Mouse (Mus musculus) gastrocnemius, postnatal 14 days (tissue): ENCODE measurements around the gene Pak6. TPM values are rescaled to one million over a fixed set of nuclear protein-coding genes. Genes with fewer than 3 reads are reported as not detected.

ENCODE experiments used
- DNase-seq: peaks from one replicate; pipeline ENCODE4 v3.0.0; 2021; ENCODE audit warnings: mixed read lengths
- intact Hi-C: fragments of 180-260 bp; cut with DNase I; formaldehyde crosslinking; loops from one replicate; pipeline ENCODE4 v1.15.1; 2025; ENCODE audit warnings: low total_unique reads
- total RNA-seq, 2 experiments: library from RNA; stranded (reverse); gene quantifications; 2 replicates each; pipeline ENCODE4 v1.2.3; 2021

Gene Pak6
- total RNA-seq, 2 experiments from 2014 or later, result 0.07 to 0.14 TPM

GRCm38 (mm10) chr2:118714230-118714629 is 51.1 kb downstream of the Pak6 start:
- intact Hi-C loops, result no loop called here
- no peak for DNase-seq

GRCm38 (mm10) chr2:118716677-118717076 is 53.6 kb downstream of the Pak6 start:
- DNase-seq, result no peak
- intact Hi-C loops, result no loop called here

DNA sequence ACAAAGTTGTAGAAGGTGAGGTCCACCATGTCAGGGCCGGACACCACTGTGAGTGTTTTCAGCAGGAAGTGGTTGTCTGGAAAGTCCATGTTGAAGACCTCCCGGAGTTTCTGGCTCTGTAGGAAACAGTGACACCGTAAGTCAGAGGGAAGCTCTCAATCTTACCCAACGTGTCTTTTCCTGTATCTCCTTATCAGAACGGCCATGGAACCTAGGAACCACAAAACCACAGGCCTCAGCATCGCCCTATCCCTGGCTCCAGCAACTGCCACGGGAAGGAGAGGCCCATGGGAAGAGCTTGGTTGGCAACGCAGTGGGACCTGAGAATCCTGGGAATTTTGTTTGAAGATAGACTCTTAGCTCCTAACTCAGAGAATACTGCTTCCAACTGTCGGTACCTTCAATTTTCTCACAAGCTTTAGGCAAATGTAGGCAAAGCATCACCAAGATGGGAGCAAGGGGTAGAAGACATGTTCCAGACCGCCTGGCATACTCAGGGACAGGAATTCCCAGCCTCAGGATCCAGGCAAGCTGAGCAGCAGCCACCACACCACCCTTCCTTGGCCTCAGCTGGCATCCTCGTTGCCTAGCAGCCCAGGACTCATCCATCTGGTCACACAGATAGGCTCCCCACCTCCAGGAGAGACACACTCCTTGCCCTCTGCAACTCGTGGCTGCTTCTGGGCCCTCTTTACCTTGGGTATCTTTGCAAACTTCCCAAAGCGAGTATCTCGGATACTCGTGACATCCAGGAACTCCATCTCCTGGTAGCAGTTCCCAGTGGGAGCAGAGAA is 60.8 kb downstream of the Pak6 start:
- intact Hi-C loops, result no loop called here

GRCm38 (mm10) chr2:118725511-118725910 is 62.4 kb downstream of the Pak6 start:
- intact Hi-C loops, result no loop called here
- DNase-seq, result no peak

More for the DNA sequence above, 60.8 kb downstream of the Pak6 start:
- DNase-seq, result no peak

- intact Hi-C loops, result no loop called here
- no peak for DNase-seq
These were observed 63.8 kb downstream of the Pak6 start for GRCm38 (mm10) chr2:118726873-118727272.

DNA sequence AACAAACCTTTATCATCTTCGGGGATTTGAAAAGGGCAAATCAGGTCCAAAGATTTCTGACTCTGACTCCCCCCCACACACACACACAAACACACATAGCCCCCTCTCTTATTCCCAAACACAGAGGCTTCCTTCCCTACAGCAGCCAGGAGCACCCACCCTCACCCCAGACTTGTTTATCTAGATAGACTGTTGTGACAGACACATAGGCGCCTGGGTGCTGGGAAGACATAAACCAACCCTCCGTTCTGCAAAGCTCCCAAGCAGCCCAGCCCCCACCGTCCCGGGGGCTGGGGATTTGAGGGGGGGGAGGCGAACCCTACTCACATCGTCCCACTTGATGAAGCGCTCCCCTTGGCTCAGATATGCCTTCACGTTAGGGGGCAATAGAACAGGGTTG is 64.8 kb downstream of the Pak6 start:
- no peak for DNase-seq
- intact Hi-C loops, result no loop called here

DNA sequence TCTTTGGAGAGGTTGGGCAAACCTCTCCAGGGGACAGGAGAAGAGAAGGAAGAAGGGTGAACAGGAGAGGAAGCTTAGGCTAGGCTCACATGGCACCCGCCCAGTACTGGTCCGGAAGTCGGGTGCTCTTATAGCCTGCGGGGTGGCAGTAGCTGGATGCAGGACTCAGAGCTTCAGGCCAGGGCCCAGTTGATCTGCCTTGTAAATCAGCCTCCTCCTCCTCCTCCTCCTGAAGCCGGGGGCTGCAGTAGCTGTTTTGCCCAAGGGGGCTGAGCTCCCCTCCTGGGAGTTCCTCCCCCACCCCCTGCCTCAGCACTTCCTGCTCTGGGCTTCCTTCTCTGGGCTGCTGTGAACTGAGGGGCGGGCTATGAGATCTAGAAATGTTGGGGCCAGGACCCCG is 65.2 kb downstream of the Pak6 start, which contains the start of gene Plcb2:
TSS of gene Plcb2 (minus strand) at position 102 of the 400 bp plus-strand sequence.
- no peak for DNase-seq
- intact Hi-C loops, result no loop called here

GRCm38 (mm10) chr2:118729194-118729593 is 66.1 kb downstream of the Pak6 start:
- intact Hi-C loops, result no loop called here

DNA sequence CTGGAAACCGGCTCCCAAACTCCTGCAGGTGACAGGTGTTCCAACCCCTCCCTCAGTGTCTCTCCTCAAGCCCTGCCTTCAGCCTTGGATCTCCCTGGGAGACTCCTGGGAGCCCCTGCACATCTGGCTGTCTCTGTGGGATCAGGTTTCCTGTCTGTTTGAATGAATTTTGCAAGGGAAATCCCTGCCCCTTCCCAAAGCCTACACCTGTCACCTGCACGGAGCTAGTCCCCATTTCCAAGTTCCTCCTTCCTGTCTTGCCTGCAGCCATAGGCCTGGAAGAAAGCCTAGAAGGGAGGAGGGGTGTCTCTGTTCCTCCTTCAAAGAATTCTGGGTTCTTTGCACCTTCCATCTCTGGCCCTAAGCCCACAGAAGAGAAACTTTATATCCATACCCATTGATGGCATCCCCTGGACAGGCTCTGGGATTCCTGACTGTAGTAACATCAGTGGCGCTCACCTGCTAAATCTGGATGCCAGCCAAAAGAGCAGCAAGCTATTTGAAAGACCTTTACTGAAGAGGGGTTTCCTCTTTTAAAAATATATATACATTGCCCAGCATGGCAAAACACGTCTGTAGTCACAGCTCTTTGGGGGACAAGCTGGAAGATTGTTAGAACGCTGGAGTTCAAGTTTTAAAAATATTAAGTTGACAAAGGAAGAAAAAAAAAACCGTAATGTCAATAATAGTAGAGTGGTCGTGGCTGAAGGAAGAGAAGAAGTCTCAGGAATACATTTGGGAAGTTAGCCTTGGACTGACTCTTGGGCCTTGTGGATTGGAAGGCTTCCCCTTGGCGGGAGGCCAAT is 66.9 kb downstream of the Pak6 start:
- no peak for DNase-seq
- intact Hi-C loops, result no loop called here

More at GRCm38 (mm10) chr2:118729194-118729593, 66.1 kb downstream of the Pak6 start:
- DNase-seq, result no peak

DNA sequence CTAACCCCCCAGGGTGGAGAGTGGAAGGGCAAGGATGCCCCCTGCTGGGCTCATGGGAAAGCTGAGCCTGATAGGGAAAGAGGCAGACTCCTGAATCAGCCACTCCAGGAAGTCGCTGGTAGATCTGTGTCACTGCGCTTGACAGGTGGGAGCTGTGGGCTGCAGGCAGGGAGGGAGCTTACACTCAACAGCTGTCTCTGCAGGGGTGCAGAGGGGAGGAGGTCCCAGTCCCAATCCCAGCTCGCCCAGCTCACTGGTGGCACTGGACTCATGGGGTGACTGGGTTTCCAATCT is 67.5 kb downstream of the Pak6 start:
- intact Hi-C loops, result no loop called here
- DNase-seq, result peak; percentile 77

DNA sequence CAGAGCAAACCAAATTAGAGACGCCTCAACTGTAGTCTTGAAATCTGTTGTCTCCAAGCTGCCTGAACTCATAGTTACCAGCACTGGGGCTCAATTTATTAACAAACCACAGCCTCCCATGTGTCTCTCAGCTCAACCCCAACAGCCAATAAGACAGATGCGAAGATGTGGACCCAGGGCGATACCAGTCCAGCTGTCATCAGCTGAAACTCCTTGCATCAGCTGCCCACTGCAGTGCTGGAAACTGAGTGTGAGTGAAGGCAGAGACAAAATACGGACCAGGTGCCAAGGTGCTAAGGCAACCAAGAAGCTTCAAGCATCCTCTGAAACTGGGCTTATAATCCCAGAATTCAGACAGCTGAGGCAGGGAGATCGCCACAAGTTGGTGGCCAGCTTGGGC is 68.9 kb downstream of the Pak6 start:
- no peak for DNase-seq
- intact Hi-C loops, result no loop called here

DNA sequence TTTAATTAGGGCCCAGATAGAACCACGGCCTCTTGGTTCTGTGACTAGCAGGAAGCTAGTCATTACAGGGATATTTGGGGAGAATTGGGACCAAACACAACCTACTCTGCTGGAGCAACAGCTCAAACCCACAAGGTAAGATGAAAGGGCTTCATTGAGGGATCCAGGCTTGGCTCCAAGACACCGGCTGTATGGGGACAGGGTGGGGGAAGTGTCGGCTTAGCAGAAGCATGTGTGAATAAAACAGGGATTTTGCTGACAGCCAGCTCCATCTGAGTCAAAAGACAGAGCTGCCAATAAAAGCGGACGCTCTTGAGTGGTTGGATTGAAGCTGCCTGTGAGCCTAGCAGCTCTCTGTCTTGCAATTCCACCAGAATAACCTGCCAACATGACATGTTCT is 70.2 kb downstream of the Pak6 start:
- DNase-seq, result no peak
- intact Hi-C loops, result no loop called here

- DNase-seq, result no peak
- intact Hi-C loops, result loop anchor here (5.0 kb wide), 1 partner anchor 142 kb away; no protein-coding TSS in a partner anchor
These were observed 77.2 kb downstream of the Pak6 start for GRCm38 (mm10) chr2:118740341-118740740.

GRCm38 (mm10) chr2:118741183-118741582 is 78.1 kb downstream of the Pak6 start:
- intact Hi-C loops, result loop anchor here (5.0 kb wide), 1 partner anchor 141 kb away; no protein-coding TSS in a partner anchor
- no peak for DNase-seq

DNA sequence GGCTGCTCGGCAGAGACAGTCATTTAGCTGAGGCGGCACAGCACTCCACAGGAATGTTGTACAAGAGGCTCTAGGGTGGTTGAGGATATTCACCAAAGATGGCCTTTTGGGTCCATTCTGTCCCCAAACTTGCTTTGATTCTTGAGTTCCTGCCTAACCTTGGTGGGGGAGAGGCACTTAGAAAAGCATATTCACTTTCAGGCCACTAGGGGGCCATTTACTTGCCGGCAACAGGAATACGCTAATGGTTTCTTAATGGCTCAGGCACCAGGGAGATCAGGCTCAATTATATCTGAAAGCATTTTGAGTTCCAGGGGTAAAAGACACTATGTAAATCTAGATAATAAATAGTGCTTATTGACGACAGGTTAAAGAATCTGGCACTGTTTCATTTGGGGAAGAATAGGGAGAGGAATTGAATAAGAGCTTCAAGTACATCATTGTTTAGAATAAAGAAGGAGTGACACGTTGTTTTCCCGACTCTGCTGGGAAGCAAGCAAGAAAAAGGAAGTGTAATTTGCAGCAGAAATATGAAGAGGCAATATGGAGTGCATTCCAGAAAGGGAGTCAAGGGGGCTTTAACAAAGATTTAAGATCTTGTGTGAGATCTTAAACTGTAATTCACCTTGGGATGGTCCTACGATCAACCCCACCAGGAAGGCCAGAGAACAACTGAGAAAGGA is 80.3 kb downstream of the Pak6 start:
- intact Hi-C loops, result loop anchor here (5.0 kb wide), 1 partner anchor 139 kb away; no protein-coding TSS in a partner anchor
- no peak for DNase-seq

DNA sequence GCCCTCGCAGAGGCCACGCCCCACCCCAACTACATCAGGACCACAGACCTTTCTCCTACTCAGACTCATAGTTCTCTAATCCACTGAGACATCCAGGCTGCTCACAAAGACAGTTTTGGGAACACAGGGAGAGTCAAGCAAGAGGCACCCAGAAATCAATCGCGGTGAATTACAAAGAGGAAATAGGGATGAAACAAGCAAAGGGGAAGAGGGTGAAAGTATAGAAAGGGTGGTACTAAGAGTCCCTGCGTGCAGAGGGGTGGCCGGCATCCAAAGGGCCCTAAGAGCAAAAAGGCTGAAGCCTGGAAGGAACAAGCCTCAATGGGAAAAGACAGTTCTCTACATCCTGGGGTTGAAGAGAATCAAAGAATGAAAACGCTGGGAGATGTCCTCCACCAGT is 81.5 kb downstream of the Pak6 start:
- DNase-seq, result no peak
- intact Hi-C loops, result loop anchor here (5.0 kb wide), 1 partner anchor 138 kb away; no protein-coding TSS in a partner anchor

DNA sequence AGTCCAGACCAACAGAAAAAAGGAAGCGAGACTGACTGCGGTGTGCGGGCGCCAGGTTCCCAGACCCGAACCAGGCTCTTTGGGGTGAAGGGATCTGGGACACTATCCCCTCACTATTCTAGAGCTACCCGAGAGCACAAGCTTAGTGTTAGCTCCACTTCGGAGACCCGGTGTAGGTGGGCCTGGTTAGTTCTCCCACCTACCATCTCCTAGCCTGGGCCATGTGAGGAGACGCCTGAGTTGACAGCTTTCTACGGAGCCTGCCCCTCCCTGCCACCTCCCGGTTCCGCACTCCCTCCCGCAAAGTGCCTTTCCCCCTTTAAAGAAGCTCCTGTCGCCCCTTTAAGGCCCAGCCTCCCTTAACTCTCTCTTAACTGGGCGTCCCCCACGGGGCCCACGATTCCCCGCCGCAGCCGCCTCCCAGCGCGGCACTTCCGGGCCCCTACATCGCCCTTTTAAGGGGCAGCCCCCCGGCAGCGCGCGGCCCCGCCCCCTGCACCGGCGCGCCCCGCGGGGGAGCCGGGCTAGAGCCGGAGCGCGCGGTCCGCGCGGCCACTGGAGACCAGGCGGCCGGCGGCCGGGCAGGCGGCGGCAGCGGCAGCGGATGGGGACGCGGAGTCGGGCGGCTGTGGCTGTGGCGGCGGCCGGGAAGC is 82.3 kb downstream of the Pak6 start, which contains the start of gene Inafm2:
TSS of gene Inafm2 (plus strand) at position 527 of the 653 bp plus-strand sequence.
- DNase-seq, result peak; percentile 91
- intact Hi-C loops, result no loop called here

DNA sequence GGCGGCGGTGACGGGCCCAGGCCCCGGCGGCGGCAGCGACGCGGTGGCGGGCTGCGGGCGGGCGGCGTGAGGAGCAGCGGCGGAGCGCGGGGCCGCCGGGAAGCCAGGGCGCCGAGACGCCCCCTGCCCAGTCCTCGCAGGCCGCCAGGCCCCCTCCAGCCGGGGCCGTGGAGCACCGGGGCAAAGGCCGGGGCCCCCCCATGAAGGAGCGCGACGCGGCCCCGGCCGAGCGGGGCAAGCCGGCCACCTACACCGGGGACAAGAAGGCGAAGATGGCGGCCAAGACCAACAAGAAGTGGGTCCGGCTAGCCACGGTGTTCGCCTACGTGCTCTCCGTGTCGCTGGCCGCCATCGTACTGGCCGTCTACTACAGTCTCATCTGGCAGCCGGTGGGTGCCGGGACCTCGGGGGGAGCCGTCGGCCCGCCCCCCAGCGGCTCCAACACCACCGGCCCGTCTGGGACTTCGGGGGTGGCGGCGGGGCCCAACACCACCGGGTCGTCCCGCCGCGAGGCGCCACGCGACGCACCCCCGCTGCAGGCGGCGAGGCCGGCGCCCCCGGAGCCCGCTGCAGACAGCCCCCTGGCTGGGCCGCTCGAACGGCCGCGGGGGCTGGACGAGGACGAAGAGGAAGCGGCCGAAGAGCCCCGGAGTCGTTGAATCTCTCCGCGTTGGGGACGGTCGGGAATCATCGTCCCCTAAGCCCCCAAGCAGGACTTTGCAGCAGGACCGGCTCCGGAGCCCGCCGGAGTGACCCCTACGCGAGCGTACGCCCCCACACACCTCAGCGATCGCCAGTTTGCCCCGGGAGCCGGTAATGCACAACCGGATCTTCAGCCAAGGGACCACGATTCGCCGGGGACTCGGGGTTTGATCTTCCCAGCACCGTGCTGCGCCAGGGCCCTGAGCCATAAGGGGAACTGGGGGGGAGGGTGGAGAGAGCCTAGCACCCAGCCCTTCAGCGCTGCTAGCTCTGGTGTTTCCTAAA is 83.1 kb downstream of the Pak6 start:
- no peak for DNase-seq
- intact Hi-C loops, result no loop called here
